Mouse (Mus musculus): ENCODE measurements at regions not wholly inside any gene's neighbourhood (a gene's known extent, or its start where the extent isn't known, plus 50 kb on each side); places are given as distances from the start of the nearest gene placed in this dataset.

DNA sequence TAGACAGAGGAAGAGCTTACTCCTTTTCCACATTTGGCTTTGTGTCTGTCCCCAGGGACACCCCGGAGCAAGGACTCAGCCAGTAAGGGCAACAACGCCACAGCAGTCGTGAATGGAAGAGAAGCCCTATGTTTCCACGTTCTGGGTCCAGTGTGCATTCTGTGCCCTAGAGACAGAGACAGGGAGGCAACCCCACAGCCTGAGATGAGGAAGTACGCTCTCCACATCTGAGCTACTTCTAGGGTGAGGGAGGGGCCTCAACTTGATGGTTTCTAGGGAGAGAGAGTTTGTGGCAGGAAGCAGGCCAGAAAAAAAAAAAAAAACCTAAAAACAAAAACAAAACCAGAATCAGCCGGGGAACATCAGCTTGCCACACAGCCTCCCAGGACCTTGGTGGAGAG is 233.4 kb downstream of the Rplp1 start:
- TF ChIP-seq CTCF (IDR thresholded peaks at IDR 0.05; ENCODE audit: borderline replicate concordance, extremely low read depth, insufficient read depth, insufficient read length) (no peak), POLR2A (IDR thresholded peaks at IDR 0.05; ENCODE audit: borderline replicate concordance, extremely low read depth, insufficient read depth, insufficient read length, poor library complexity, severe bottlenecking) (no peak)

All from brain, embryonic 14.5 days (tissue).